Mouse (Mus musculus) cortical plate, adult 2 months (tissue): ENCODE data around the gene Msi2.

Experiments
- CTCF ChIP-seq: fragments of 200-500 bp; IDR thresholded peaks from 2 replicates; pipeline ENCODE4 v1.5.1; 2011; ENCODE audit warnings: mild to moderate bottlenecking, control low read depth, low read length; ENCODE audit not compliant: insufficient read depth; ENCODE audit errors: extremely low read depth
- POLR2A ChIP-seq: fragments of 200-500 bp; IDR thresholded peaks from 2 replicates; pipeline ENCODE4 v1.6.1; 2011; ENCODE audit warnings: mild to moderate bottlenecking, low read length, control low read depth; ENCODE audit not compliant: insufficient read depth; ENCODE audit errors: extremely low read depth

- TF ChIP-seq CTCF (no peak), POLR2A (no peak)
Measured at GRCm38 (mm10) chr11:88518361-88518760, 200.0 kb downstream of the Msi2 start.
